Mouse (Mus musculus) brown adipose tissue, adult 24 weeks (tissue): Measurements from ENCODE around the gene Zfp541. TPM values are rescaled to one million over a fixed set of nuclear protein-coding genes. Genes with fewer than 3 reads are reported as not detected.
A peak's percentile ranks its signal among the peaks of the same experiment; 100 is the strongest.

ENCODE experiments used
- H3K27ac ChIP-seq: fragments of 200-500 bp; replicated peaks from 2 replicates; pipeline ENCODE4 v1.5.1; 2012; ENCODE audit warnings: low read depth, mild to moderate bottlenecking, low read length
- H3K4me1 ChIP-seq: fragments of 200-500 bp; 2 replicates; pipeline ENCODE4 v1.6.1; 2012; ENCODE audit warnings: low read length, mixed read lengths; ENCODE audit not compliant: control insufficient read depth, insufficient read depth, insufficient read length
- H3K4me3 ChIP-seq: fragments of 200-500 bp; 2 replicates; pipeline ENCODE4 v1.5.1; 2012; ENCODE audit warnings: low read depth, mild to moderate bottlenecking, low read length, moderate library complexity; ENCODE audit not compliant: insufficient read depth
- polyA plus RNA-seq: library from polyadenylated mRNA; stranded (reverse); fragments of >200 nt; gene quantifications from 2 replicates; pipeline ENCODE4 v1.2.4, GENCODE M21; 2012; ENCODE audit not compliant: missing spikeins, insufficient read depth, insufficient read length

Gene Zfp541
- polyA plus RNA-seq, 1 experiment: not detected

GRCm38 (mm10) chr7:16036972-16037371, 24.6 kb upstream of the Zfp541 start:
- H3K27ac ChIP-seq: no peak overlapping the region

GRCm38 (mm10) chr7:16039363-16039762, 22.3 kb upstream of the Zfp541 start:
- Histone ChIP-seq H3K27ac (no peak overlapping the region), H3K4me1 (peaks cover 21% of the 10 kb centered on the region), H3K4me3 (no peak overlapping the region)

More at GRCm38 (mm10) chr7:16036972-16037371, 24.6 kb upstream of the Zfp541 start:
- Histone ChIP-seq H3K4me3 (no peak overlapping the region), H3K4me1 (peaks cover 22% of the 10 kb centered on the region)

- Histone ChIP-seq H3K27ac (no peak overlapping the region), H3K4me3 (no peak overlapping the region), H3K4me1 (peaks cover 37% of the 10 kb centered on the region)
These were observed 20.4 kb upstream of the Zfp541 start for GRCm38 (mm10) chr7:16041208-16041607.

- H3K4me3 ChIP-seq: peak overlapping the region; percentile 25
These were observed 18.5 kb upstream of the Zfp541 start for GRCm38 (mm10) chr7:16042850-16043775.

GRCm38 (mm10) chr7:16043861-16044435, 17.7 kb upstream of the Zfp541 start:
- Histone ChIP-seq H3K4me3 (peak overlapping the region; percentile 25), H3K27ac (peak overlapping the region; percentile 95)

More at GRCm38 (mm10) chr7:16042850-16043775, 18.5 kb upstream of the Zfp541 start:
- H3K4me1 ChIP-seq: peaks cover 37% of the 10 kb centered on the region
- peak overlapping the region; percentile 95 for H3K27ac ChIP-seq

GRCm38 (mm10) chr7:16044531-16044930, 17.1 kb upstream of the Zfp541 start:
- H3K27ac ChIP-seq: peak overlapping the region; percentile 95
- H3K4me3 ChIP-seq: no peak overlapping the region; the same call in 1 of the 2 replicates
- H3K4me1 ChIP-seq: peaks cover 37% of the 10 kb centered on the region

More at GRCm38 (mm10) chr7:16043861-16044435, 17.7 kb upstream of the Zfp541 start:
- H3K4me1 ChIP-seq: peaks cover 37% of the 10 kb centered on the region

- Histone ChIP-seq H3K4me3 (peak overlapping the region; percentile 90), H3K4me1 (peaks cover 32% of the 10 kb centered on the region)
These were observed 16.1 kb upstream of the Zfp541 start for GRCm38 (mm10) chr7:16045538-16045937.

GRCm38 (mm10) chr7:16046101-16046480, 15.5 kb upstream of the Zfp541 start:
- Histone ChIP-seq H3K4me3 (peak overlapping the region; percentile 90), H3K4me1 (peaks cover 31% of the 10 kb centered on the region), H3K27ac (peak overlapping the region; percentile 95)

More at GRCm38 (mm10) chr7:16045538-16045937, 16.1 kb upstream of the Zfp541 start:
- H3K27ac ChIP-seq: peak overlapping the region; percentile 95

GRCm38 (mm10) chr7:16046481-16047337, 14.9 kb upstream of the Zfp541 start:
- Histone ChIP-seq H3K4me1 (peaks cover 31% of the 10 kb centered on the region), H3K27ac (peak overlapping the region; percentile 95), H3K4me3 (peak overlapping the region; percentile 90)

GRCm38 (mm10) chr7:16047338-16048146, 14.1 kb upstream of the Zfp541 start, which contains the start of gene Bicra:
Gene Bicra, minus strand, starts transcription at chr7:16047921.
- peak within 1 kb of the TSS; percentile 95 for H3K27ac ChIP-seq
- H3K4me3 ChIP-seq: peak within 1 kb of the TSS; percentile 90
- H3K4me1 ChIP-seq: peaks cover 26% of the 10 kb centered on the region

- H3K4me3 ChIP-seq: peak overlapping the region; percentile 68
- peaks cover 20% of the 10 kb centered on the region for H3K4me1 ChIP-seq
- peak overlapping the region; percentile 49 for H3K27ac ChIP-seq
These were observed 13.4 kb upstream of the Zfp541 start for GRCm38 (mm10) chr7:16048164-16048564.

- Histone ChIP-seq H3K4me1 (peaks cover 18% of the 10 kb centered on the region), H3K27ac (peak overlapping the region; percentile 49)
These were observed 12.7 kb upstream of the Zfp541 start for GRCm38 (mm10) chr7:16048675-16049575.

GRCm38 (mm10) chr7:16049576-16049915, 12.1 kb upstream of the Zfp541 start:
- Histone ChIP-seq H3K27ac (peak overlapping the region; percentile 49), H3K4me1 (peaks cover 14% of the 10 kb centered on the region), H3K4me3 (peak overlapping the region; percentile 68)

More at GRCm38 (mm10) chr7:16048675-16049575, 12.7 kb upstream of the Zfp541 start:
- peak overlapping the region; percentile 68 for H3K4me3 ChIP-seq
